Mouse (Mus musculus) bone marrow, adult 2 months (tissue): Measurements from ENCODE around the gene Rbpjl. TPM values are rescaled to one million over a fixed set of nuclear protein-coding genes. Genes with fewer than 3 reads are reported as not detected.
A peak's percentile ranks its signal among the peaks of the same experiment; 100 is the strongest.

Source experiments
- H3K27ac ChIP-seq: fragments of 200-500 bp; 2 replicates; pipeline ENCODE4 v1.5.1; 2012; ENCODE audit warnings: low read depth, mild to moderate bottlenecking, control low read depth, inconsistent platforms, low read length; ENCODE audit not compliant: control insufficient read depth, poor library complexity, insufficient read depth
- H3K4me1 ChIP-seq: fragments of 200-500 bp; 2 replicates; pipeline ENCODE4 v1.6.1; 2011; ENCODE audit warnings: low read length; ENCODE audit not compliant: control insufficient read depth, insufficient read depth
- H3K4me3 ChIP-seq: fragments of 200-500 bp; replicated peaks from 2 replicates; pipeline ENCODE3; 2011; ENCODE audit warnings: mild to moderate bottlenecking, low read depth, low read length, control low read depth; ENCODE audit not compliant: control insufficient read depth
- CTCF ChIP-seq: fragments of 200-500 bp; IDR thresholded peaks from 2 replicates; pipeline ENCODE4 v1.5.1; 2011; ENCODE audit warnings: low read length, control low read depth; ENCODE audit not compliant: control insufficient read depth, insufficient read depth
- POLR2A ChIP-seq: fragments of 200-500 bp; IDR thresholded peaks from 2 replicates; pipeline ENCODE4 v1.6.1; 2011; ENCODE audit warnings: low read depth, mild to moderate bottlenecking, control low read depth, low read length, borderline replicate concordance; ENCODE audit not compliant: control insufficient read depth
- WGBS: fragments of 180-500 bp; shearing (Covaris S2); methylation state at CpG from one replicate; pipeline ENCODE4 v1.1.7; 2018; 5-methylcytosine and 5-hydroxymethylcytosine counted together
- polyA plus RNA-seq: library from polyadenylated mRNA; stranded (reverse); fragments of >200 nt; gene quantifications from 2 replicates; pipeline ENCODE4 v1.2.4, GENCODE M21; 2011; ENCODE audit warnings: low replicate concordance; ENCODE audit not compliant: missing spikeins, insufficient read depth, insufficient read length

The Rbpjl gene
- polyA plus RNA-seq, 1 experiment = not detected

DNA sequence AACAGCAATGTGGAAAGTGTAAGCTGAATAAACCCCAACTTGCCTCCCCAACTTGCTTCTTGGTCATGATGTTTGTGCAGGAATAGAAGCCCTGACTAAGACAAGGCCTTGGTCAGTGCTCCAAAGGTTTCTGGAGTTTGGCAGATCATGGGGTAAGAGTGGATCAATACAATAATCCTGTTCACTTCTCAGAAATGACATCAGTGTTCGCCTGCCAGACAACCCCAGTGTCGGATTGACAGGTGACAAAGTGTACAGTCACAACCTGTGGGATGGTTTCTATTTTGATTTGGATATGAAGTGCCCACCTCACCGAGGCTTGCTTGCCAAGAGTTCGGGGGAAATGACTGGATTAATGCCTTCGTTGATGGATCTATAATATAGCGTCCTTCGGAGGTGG is 18.4 kb downstream of the Rbpjl start:
- Histone ChIP-seq H3K27ac (no peak overlapping the region), H3K4me1 (peaks cover 3% of the 10 kb centered on the region), H3K4me3 (no peak overlapping the region)
- TF ChIP-seq POLR2A (no peak), CTCF (no peak)
- 86% methylated on average over 7 of the region's 7 CpGs for WGBS

GRCm38 (mm10) chr2:164421979-164422378 is 19.0 kb downstream of the Rbpjl start:
- no peak overlapping the region for H3K27ac ChIP-seq

DNA sequence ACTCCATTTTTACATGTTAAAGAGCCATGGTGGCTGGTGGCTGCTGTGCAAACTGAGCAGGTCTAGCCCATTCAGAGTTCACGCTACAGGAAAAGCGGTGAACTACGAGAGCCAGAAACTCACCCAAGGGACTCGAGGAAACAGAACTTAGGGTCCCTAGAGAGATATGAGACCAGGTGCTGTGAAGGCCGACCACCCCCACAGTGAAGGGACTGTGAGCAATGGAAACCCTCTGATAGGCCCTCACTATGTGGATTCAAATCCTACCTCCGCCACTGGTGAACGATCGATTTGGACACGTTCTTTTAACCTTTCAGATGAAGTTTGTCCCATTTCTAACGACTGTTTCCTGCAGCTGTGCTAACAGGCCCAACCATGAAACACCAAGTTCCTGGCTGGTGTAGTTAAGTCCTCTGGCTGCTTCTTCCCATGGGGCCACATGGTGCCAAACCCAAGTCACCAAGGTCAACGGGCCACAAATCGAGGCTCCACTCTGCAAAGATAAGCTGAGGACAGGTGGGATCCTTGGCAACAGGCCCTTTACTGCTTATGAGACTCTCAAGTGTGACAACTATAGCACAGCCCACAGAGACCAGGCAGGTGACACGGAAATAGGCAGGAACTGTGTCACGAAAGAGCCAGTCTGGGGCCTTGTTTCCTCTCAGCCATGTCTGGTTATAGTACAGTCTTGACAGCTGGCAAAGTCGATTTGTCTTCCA is 19.9 kb downstream of the Rbpjl start:
- Histone ChIP-seq H3K4me1 (peaks cover 3% of the 10 kb centered on the region), H3K27ac (peak overlapping the region; percentile 75), H3K4me3 (no peak overlapping the region)
- WGBS = 49% methylated on average over 15 of the region's 15 CpGs
- no peak for TF ChIP-seq POLR2A
- no peak for TF ChIP-seq CTCF

More at GRCm38 (mm10) chr2:164421979-164422378, 19.0 kb downstream of the Rbpjl start:
- Histone ChIP-seq H3K4me1 (peaks cover 3% of the 10 kb centered on the region), H3K4me3 (no peak overlapping the region)
- 81% methylated on average over 8 of the region's 8 CpGs for WGBS
- TF ChIP-seq POLR2A = no peak
- no peak for TF ChIP-seq CTCF

DNA sequence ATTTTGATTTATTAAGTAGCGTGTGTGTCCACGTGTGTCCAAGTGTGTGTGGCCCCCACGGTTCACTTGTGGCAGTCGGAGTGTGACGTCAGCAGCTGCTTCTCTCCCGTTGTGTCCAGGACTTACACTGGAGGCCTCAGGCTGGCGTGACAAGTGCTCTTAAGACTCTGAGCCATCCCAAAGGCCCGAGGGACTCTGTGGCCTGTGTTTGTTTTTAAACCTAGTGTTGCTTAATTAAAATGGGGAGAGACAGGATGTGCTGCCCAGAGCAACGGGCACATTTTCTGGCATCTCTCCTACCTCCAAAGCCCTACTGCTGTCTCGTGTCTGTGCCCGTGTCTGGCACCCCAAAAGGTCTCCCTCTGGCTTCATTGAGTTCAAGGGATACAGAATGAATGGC is 20.5 kb downstream of the Rbpjl start:
- WGBS = 69% methylated on average over 11 of the region's 11 CpGs
- H3K27ac ChIP-seq = peak overlapping the region; percentile 75
- H3K4me3 ChIP-seq = no peak overlapping the region
- H3K4me1 ChIP-seq = peaks cover 2% of the 10 kb centered on the region
- TF ChIP-seq CTCF (no peak), POLR2A (no peak)

DNA sequence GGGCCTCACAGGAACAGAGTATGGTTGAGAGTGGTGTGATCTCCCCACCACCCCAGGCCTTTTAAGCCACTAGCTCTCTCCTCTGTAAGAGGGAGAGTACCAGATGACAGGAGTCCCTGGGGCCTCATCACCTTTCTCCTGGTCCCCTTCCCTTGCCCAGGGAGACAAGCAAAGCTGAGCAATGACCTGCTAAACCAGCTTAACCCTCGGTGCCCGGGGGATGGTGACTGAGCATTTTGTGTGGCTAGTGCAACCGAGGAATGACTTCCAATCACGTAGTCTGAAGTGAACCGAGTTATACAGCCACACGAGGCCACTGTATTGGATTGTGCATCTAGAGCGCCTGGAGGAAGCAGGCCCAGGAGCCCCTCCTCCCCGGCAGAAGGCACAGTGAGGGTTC is 21.5 kb downstream of the Rbpjl start:
- Histone ChIP-seq H3K4me1 (no peaks in the 10 kb centered on the region; the same call in 1 of the 2 replicates), H3K27ac (no peak overlapping the region), H3K4me3 (no peak overlapping the region)
- 83% methylated on average over 8 of the region's 8 CpGs for whole genome bisulfite sequencing
- TF ChIP-seq POLR2A (no peak), CTCF (no peak)

GRCm38 (mm10) chr2:164425401-164425800 is 22.5 kb downstream of the Rbpjl start:
- Histone ChIP-seq H3K27ac (no peak overlapping the region), H3K4me1 (no peaks in the 10 kb centered on the region; the same call in 1 of the 2 replicates), H3K4me3 (no peak overlapping the region)
- 81% methylated on average over 5 of the region's 5 CpGs for WGBS
- TF ChIP-seq CTCF (no peak), POLR2A (no peak)

DNA sequence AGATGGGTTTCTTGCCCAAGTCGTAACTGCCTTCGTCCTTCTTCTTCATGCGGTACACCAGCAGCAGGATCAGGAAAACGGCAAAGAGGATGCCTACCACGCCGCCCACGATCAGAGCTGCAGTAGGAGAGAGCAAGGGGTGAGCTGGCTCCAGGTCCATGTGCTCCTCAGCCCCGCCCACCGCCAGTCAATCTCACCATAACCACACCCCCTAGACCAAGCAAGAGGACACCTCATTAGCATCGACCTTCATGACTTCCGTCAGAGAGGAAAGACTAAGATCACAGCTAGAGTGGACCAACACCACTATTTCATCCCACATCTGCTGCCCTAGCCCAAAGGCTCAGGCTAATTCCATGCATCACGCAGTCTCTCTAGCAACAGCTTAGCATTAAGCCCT is 23.2 kb downstream of the Rbpjl start:
- Histone ChIP-seq H3K4me3 (no peak overlapping the region), H3K4me1 (no peaks in the 10 kb centered on the region; the same call in 1 of the 2 replicates), H3K27ac (no peak overlapping the region)
- TF ChIP-seq POLR2A = no peak
- no peak for TF ChIP-seq CTCF
- 72% methylated on average over 12 of the region's 12 CpGs for WGBS

DNA sequence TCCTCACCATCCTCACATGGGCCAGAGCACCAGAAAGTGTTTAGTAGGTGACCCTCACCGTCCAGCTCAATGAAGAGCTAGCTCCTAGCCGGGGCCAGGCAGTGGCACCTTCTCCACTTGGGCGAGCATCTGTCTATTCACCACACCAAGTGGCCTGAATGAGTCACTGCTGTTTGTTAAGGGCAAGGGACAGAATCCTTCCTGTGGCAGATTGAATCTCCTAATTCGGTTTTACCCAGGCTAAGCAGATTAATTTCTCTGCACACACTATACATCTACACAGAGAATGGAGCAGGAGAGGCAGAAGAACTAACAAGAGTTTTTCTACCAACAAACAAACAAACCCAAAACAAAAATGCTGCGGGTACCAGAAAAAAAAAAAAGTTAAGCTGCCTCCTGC is 24.0 kb downstream of the Rbpjl start:
- H3K27ac ChIP-seq = no peak overlapping the region
- no peaks in the 10 kb centered on the region; the same call in 1 of the 2 replicates for H3K4me1 ChIP-seq
- 75% methylated on average over 5 of the region's 5 CpGs for WGBS
- H3K4me3 ChIP-seq = no peak overlapping the region
- TF ChIP-seq CTCF = no peak

DNA sequence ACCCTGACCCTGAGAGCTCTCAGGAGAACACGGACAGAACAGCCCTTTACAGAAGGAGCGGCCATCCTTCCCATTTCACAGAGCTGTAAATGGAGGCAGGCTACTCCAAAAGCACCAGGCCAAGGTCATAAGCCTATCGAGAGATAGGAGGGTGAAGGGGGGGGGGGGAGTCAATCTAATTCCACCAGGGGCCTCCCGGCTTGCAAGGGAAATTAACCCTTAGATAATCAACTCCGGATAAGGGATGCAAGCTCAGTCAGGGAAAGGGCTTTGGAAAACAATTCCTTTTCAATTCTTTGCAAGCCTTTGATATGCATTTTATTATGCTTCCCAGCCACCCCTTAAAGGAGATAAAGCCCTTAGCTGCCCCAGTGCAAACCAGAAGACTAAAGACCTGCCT is 25.5 kb downstream of the Rbpjl start:
- Histone ChIP-seq H3K27ac (no peak overlapping the region), H3K4me3 (no peak overlapping the region), H3K4me1 (no peaks in the 10 kb centered on the region)
- TF ChIP-seq CTCF (no peak), POLR2A (no peak)
- WGBS = 71% methylated on average over 5 of the region's 5 CpGs
